Mouse (Mus musculus): Measurements from ENCODE around the gene Ssna1. TPM values are rescaled to one million over a fixed set of nuclear protein-coding genes. Genes with fewer than 3 reads are reported as not detected.

The Ssna1 gene
- polyA plus RNA-seq, 1 experiment = 143 TPM

GRCm38 (mm10) chr2:25237522-25237921, 34.7 kb downstream of the Ssna1 start:
- Histone ChIP-seq H3K79me2 (ENCODE audit: control insufficient read depth, insufficient read depth) (no peaks in the 10 kb centered on the region), H3ac (ENCODE audit: control insufficient read depth, insufficient read length, low read depth) (no peak overlapping the region), H3K27me3 (ENCODE audit: control insufficient read depth, insufficient read depth, insufficient read length) (peaks cover 42% of the 10 kb centered on the region), H3K36me3 (ENCODE audit: control insufficient read depth, insufficient read depth) (no peaks in the 10 kb centered on the region), H3K79me3 (ENCODE audit: low read depth) (no peaks in the 10 kb centered on the region), H3K4me3 (ENCODE audit: insufficient read depth, poor library complexity, severe bottlenecking) (no peak overlapping the region)
- TF ChIP-seq CTCF (IDR thresholded peaks at IDR 0.05; ENCODE audit: control insufficient read depth, insufficient read depth, insufficient read length) (no peak), MAX (IDR thresholded peaks at IDR 0.05) (no peak), FOSL1 (IDR thresholded peaks at IDR 0.05; ENCODE audit: insufficient read depth, low read length, poor library complexity, severe bottlenecking) (no peak), MYOD1 (IDR thresholded peaks at IDR 0.05; ENCODE audit: control insufficient read depth, insufficient read length, low read depth) (no peak), CEBPB (IDR thresholded peaks at IDR 0.05; ENCODE audit: low read depth) (no peak), USF1 (IDR thresholded peaks at IDR 0.05; ENCODE audit: low read depth) (no peak), MYOG (IDR thresholded peaks at IDR 0.05; ENCODE audit: control insufficient read depth, extremely low read depth, insufficient read length) (no peak)

GRCm38 (mm10) chr2:25236614-25237013, 35.6 kb downstream of the Ssna1 start, which contains the start of gene Rnf224:
Gene Rnf224 (minus strand): TSS chr2:25236787.
- Histone ChIP-seq H3ac (ENCODE audit: control insufficient read depth, insufficient read length, low read depth) (no peak within 1 kb of the TSS), H3K27me3 (ENCODE audit: control insufficient read depth, insufficient read depth, insufficient read length) (peaks cover 42% of the 10 kb centered on the region)
- no peak for TF ChIP-seq MYOD1 (IDR thresholded peaks at IDR 0.05; ENCODE audit: control insufficient read depth, insufficient read length, low read depth)
- TF ChIP-seq MYOG (IDR thresholded peaks at IDR 0.05; ENCODE audit: control insufficient read depth, extremely low read depth, insufficient read length) = no peak
- TF ChIP-seq MAX (IDR thresholded peaks at IDR 0.05) = no peak
- TF ChIP-seq CEBPB (IDR thresholded peaks at IDR 0.05; ENCODE audit: low read depth) = no peak
- no peak for TF ChIP-seq USF1 (IDR thresholded peaks at IDR 0.05; ENCODE audit: low read depth)
- no peak for TF ChIP-seq FOSL1 (IDR thresholded peaks at IDR 0.05; ENCODE audit: insufficient read depth, low read length, poor library complexity, severe bottlenecking)
- TF ChIP-seq CTCF (IDR thresholded peaks at IDR 0.05; ENCODE audit: control insufficient read depth, insufficient read depth, insufficient read length) = no peak

DNA sequence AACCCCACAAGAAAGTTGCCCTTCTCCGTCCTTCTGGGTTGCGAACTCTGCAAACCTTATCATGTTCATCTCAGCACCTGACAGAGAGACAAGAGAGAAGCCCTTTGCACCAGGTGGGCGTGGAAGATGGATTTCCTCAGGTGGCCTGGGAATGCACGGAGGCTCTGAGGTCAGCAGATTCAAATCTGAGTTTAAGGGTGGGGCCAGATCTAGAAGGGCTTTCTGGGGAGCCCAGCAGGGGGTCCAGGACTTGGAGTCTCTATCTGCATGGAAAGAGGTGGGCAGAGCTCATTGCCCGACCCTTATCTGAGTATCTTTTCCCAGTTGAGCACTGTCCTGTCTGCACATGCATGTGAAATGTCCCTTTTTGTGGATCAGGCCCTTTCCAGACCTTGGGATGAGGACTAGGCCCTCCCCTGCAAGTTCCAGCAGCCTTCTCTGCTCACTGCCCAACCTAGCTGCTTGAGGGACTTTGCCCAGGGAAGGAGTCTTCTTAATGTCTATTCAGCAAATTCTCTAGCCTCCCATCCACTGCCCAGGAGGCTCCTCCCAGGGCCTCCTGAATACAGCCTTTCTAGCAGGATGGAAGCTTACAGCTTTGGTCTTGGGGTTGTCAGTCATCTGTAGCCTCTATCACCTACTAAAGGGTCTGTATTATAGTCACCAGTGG, 37.6 kb downstream of the Ssna1 start:
- Histone ChIP-seq H3K27me3 (ENCODE audit: control insufficient read depth, insufficient read depth, insufficient read length) (peaks cover 56% of the 10 kb centered on the region), H3ac (ENCODE audit: control insufficient read depth, insufficient read length, low read depth) (no peak overlapping the region), H3K79me2 (ENCODE audit: control insufficient read depth, insufficient read depth) (no peaks in the 10 kb centered on the region), H3K79me3 (ENCODE audit: low read depth) (no peaks in the 10 kb centered on the region), H3K4me3 (ENCODE audit: insufficient read depth, poor library complexity, severe bottlenecking) (no peak overlapping the region), H3K36me3 (ENCODE audit: control insufficient read depth, insufficient read depth) (no peaks in the 10 kb centered on the region)
- TF ChIP-seq MYOD1 (IDR thresholded peaks at IDR 0.05; ENCODE audit: control insufficient read depth, insufficient read length, low read depth) = no peak
- TF ChIP-seq FOSL1 (IDR thresholded peaks at IDR 0.05; ENCODE audit: insufficient read depth, low read length, poor library complexity, severe bottlenecking) = no peak
- TF ChIP-seq MYOG (IDR thresholded peaks at IDR 0.05; ENCODE audit: control insufficient read depth, extremely low read depth, insufficient read length) = no peak
- TF ChIP-seq CTCF (IDR thresholded peaks at IDR 0.05; ENCODE audit: control insufficient read depth, insufficient read depth, insufficient read length) = no peak
- TF ChIP-seq MAX (IDR thresholded peaks at IDR 0.05) = no peak
- no peak for TF ChIP-seq CEBPB (IDR thresholded peaks at IDR 0.05; ENCODE audit: low read depth)
- no peak for TF ChIP-seq USF1 (IDR thresholded peaks at IDR 0.05; ENCODE audit: low read depth)

More at GRCm38 (mm10) chr2:25236614-25237013, 35.6 kb downstream of the Ssna1 start, which contains the start of gene Rnf224:
- Histone ChIP-seq H3K79me2 (ENCODE audit: control insufficient read depth, insufficient read depth) (no peaks in the 10 kb centered on the region), H3K79me3 (ENCODE audit: low read depth) (no peaks in the 10 kb centered on the region), H3K4me3 (ENCODE audit: insufficient read depth, poor library complexity, severe bottlenecking) (no peak within 1 kb of the TSS), H3K36me3 (ENCODE audit: control insufficient read depth, insufficient read depth) (no peaks in the 10 kb centered on the region)

GRCm38 (mm10) chr2:25234050-25234449, 38.2 kb downstream of the Ssna1 start, which contains the start of gene Slc34a3:
Gene Slc34a3 (minus strand): TSS chr2:25234364.
- Histone ChIP-seq H3ac (ENCODE audit: control insufficient read depth, insufficient read length, low read depth) (no peak within 1 kb of the TSS), H3K36me3 (ENCODE audit: control insufficient read depth, insufficient read depth) (no peaks in the 10 kb centered on the region), H3K4me3 (ENCODE audit: insufficient read depth, poor library complexity, severe bottlenecking) (no peak within 1 kb of the TSS), H3K79me2 (ENCODE audit: control insufficient read depth, insufficient read depth) (no peaks in the 10 kb centered on the region), H3K27me3 (ENCODE audit: control insufficient read depth, insufficient read depth, insufficient read length) (peaks cover 56% of the 10 kb centered on the region), H3K79me3 (ENCODE audit: low read depth) (no peaks in the 10 kb centered on the region)
- no peak for TF ChIP-seq FOSL1 (IDR thresholded peaks at IDR 0.05; ENCODE audit: insufficient read depth, low read length, poor library complexity, severe bottlenecking)
- TF ChIP-seq MAX (IDR thresholded peaks at IDR 0.05) = no peak
- TF ChIP-seq CEBPB (IDR thresholded peaks at IDR 0.05; ENCODE audit: low read depth) = no peak
- TF ChIP-seq CTCF (IDR thresholded peaks at IDR 0.05; ENCODE audit: control insufficient read depth, insufficient read depth, insufficient read length) = no peak
- no peak for TF ChIP-seq MYOD1 (IDR thresholded peaks at IDR 0.05; ENCODE audit: control insufficient read depth, insufficient read length, low read depth)
- no peak for TF ChIP-seq USF1 (IDR thresholded peaks at IDR 0.05; ENCODE audit: low read depth)
- TF ChIP-seq MYOG (IDR thresholded peaks at IDR 0.05; ENCODE audit: control insufficient read depth, extremely low read depth, insufficient read length) = no peak

DNA sequence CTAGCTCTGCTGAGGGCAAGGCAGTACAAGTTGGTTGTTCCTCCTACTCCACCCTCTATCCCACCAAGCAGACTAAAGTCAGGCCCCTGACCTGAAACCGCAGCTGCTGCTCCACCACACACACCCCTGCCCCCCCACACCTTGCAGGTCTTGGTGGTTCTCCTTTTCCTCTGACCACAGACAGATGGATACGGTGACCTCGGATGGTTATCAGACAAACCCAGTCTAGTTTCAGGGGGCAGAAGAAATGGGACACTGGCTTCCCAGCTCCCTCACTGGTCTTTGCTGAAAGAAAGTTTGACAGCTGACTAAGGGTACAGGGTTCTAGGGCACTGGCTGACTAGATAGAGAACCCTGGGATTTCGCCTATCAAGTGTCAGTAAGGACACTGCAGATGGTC, 38.8 kb downstream of the Ssna1 start:
- Histone ChIP-seq H3ac (ENCODE audit: control insufficient read depth, insufficient read length, low read depth) (no peak overlapping the region), H3K4me3 (ENCODE audit: insufficient read depth, poor library complexity, severe bottlenecking) (no peak overlapping the region), H3K79me2 (ENCODE audit: control insufficient read depth, insufficient read depth) (no peaks in the 10 kb centered on the region), H3K27me3 (ENCODE audit: control insufficient read depth, insufficient read depth, insufficient read length) (peaks cover 53% of the 10 kb centered on the region), H3K79me3 (ENCODE audit: low read depth) (no peaks in the 10 kb centered on the region), H3K36me3 (ENCODE audit: control insufficient read depth, insufficient read depth) (no peaks in the 10 kb centered on the region)
- TF ChIP-seq CEBPB (IDR thresholded peaks at IDR 0.05; ENCODE audit: low read depth) (no peak), USF1 (IDR thresholded peaks at IDR 0.05; ENCODE audit: low read depth) (no peak), MAX (IDR thresholded peaks at IDR 0.05) (no peak), MYOG (IDR thresholded peaks at IDR 0.05; ENCODE audit: control insufficient read depth, extremely low read depth, insufficient read length) (no peak), MYOD1 (IDR thresholded peaks at IDR 0.05; ENCODE audit: control insufficient read depth, insufficient read length, low read depth) (no peak), FOSL1 (IDR thresholded peaks at IDR 0.05; ENCODE audit: insufficient read depth, low read length, poor library complexity, severe bottlenecking) (no peak), CTCF (IDR thresholded peaks at IDR 0.05; ENCODE audit: control insufficient read depth, insufficient read depth, insufficient read length) (no peak)

Data from C2C12 (cell line).